Mouse (Mus musculus) bone marrow macrophage, adult 2 months (primary cell): ENCODE results near the gene Hoxd1.

Experiments
- CTCF ChIP-seq: IDR thresholded peaks from 2 replicates; pipeline ENCODE4 v1.5.1; 2012; ENCODE audit warnings: low read depth, mild to moderate bottlenecking, low read length, moderate library complexity
- POLR2A ChIP-seq: IDR thresholded peaks from 2 replicates; pipeline ENCODE4 v1.6.1; 2012; ENCODE audit warnings: mild to moderate bottlenecking, low read depth, low read length, borderline replicate concordance

GRCm38 (mm10) chr2:74726973-74727639, 35.7 kb upstream of the Hoxd1 start:
- TF ChIP-seq CTCF (no peak), POLR2A (no peak)
